Mouse (Mus musculus): ENCODE measurements at regions not wholly inside any gene's neighbourhood (a gene's known extent, or its start where the extent isn't known, plus 50 kb on each side); places are given as distances from the start of the nearest gene placed in this dataset.

GRCm38 (mm10) chr10:109607121-109607520 lies 596.3 kb upstream of the Syt1 start:
- no peak for DNase-seq (ENCODE audit: low spot score)

GRCm38 (mm10) chr10:109603241-109603640 lies 592.5 kb upstream of the Syt1 start:
- no peak for DNase-seq (ENCODE audit: low spot score)

- no peak for DNase-seq (ENCODE audit: low spot score)
Observed at GRCm38 (mm10) chr10:109598604-109599003, 587.8 kb upstream of the Syt1 start.

- DNase-seq (ENCODE audit: low spot score): no peak
Observed at GRCm38 (mm10) chr10:109573200-109573599, 562.4 kb upstream of the Syt1 start.

- DNase-seq (ENCODE audit: low spot score): no peak
Observed at GRCm38 (mm10) chr10:109569798-109570197, 559.0 kb upstream of the Syt1 start.

GRCm38 (mm10) chr10:109566675-109567074 lies 555.9 kb upstream of the Syt1 start:
- no peak for DNase-seq (ENCODE audit: low spot score)

GRCm38 (mm10) chr10:109561638-109562037 lies 550.9 kb upstream of the Syt1 start:
- no peak for DNase-seq (ENCODE audit: low spot score)

GRCm38 (mm10) chr10:109561094-109561493 lies 550.3 kb upstream of the Syt1 start:
- no peak for DNase-seq (ENCODE audit: low spot score)

- DNase-seq (ENCODE audit: low spot score): no peak
Observed at GRCm38 (mm10) chr10:109543301-109543700, 532.5 kb upstream of the Syt1 start.

- no peak for DNase-seq (ENCODE audit: low spot score)
Observed at GRCm38 (mm10) chr10:109540229-109540628, 529.4 kb upstream of the Syt1 start.

GRCm38 (mm10) chr10:109528096-109528495 lies 517.3 kb upstream of the Syt1 start:
- DNase-seq (ENCODE audit: low spot score): no peak

GRCm38 (mm10) chr10:109521681-109522080 lies 510.9 kb upstream of the Syt1 start:
- no peak for DNase-seq (ENCODE audit: low spot score)

GRCm38 (mm10) chr10:109517664-109518063 lies 506.9 kb upstream of the Syt1 start:
- no peak for DNase-seq (ENCODE audit: low spot score)

- DNase-seq (ENCODE audit: low spot score): no peak
Observed at GRCm38 (mm10) chr10:109515225-109515624, 504.4 kb upstream of the Syt1 start.

GRCm38 (mm10) chr10:109510917-109511715 lies 500.3 kb upstream of the Syt1 start:
- DNase-seq (ENCODE audit: low spot score): no peak

GRCm38 (mm10) chr10:109508553-109508952 lies 497.8 kb upstream of the Syt1 start:
- DNase-seq (ENCODE audit: low spot score): no peak

- no peak for DNase-seq (ENCODE audit: low spot score)
Observed at GRCm38 (mm10) chr10:109507228-109507627, 496.4 kb upstream of the Syt1 start.

GRCm38 (mm10) chr10:109504683-109505082 lies 493.9 kb upstream of the Syt1 start:
- no peak for DNase-seq (ENCODE audit: low spot score)

- no peak for DNase-seq (ENCODE audit: low spot score)
Observed at GRCm38 (mm10) chr10:109500861-109501260, 490.1 kb upstream of the Syt1 start.

GRCm38 (mm10) chr10:109498301-109498700 lies 487.5 kb upstream of the Syt1 start:
- no peak for DNase-seq (ENCODE audit: low spot score)

- DNase-seq (ENCODE audit: low spot score): no peak
Observed at GRCm38 (mm10) chr10:109496161-109496560, 485.4 kb upstream of the Syt1 start.

GRCm38 (mm10) chr10:109490765-109491164 lies 480.0 kb upstream of the Syt1 start:
- DNase-seq (ENCODE audit: low spot score): no peak

- DNase-seq (ENCODE audit: low spot score): no peak
Observed at GRCm38 (mm10) chr10:109488000-109488399, 477.2 kb upstream of the Syt1 start.
